Mouse (Mus musculus): ENCODE results near the gene Etv6. TPM values are rescaled to one million over a fixed set of nuclear protein-coding genes. Genes with fewer than 3 reads are reported as not detected.

Etv6 gene
- polyA plus RNA-seq, 2 experiments: 13.9 to 16.5 TPM

DNA sequence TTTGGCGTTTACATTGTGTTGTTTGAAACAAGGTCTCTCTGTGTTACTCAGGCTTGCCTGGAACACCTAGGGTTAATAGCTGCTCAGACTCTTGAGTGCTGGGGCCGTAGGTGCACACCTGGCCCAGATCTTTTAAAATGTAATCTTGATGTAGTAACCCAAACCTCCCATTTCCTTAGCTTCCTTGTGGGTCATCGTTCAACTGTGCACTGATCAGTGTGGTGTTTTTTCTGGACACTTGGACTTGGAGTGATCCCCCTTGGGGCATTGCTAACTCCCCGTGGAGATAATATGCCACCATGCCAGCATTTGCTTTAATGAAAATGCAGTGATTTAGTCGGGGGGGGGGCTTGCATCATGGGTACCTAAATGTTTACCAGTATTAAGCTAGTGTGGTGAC, 153.7 kb downstream of the Etv6 start:
- H3K27me3 ChIP-seq (ENCODE audit: control insufficient read depth, insufficient read depth, low read length): no peaks in the 10 kb centered on the region
- WGBS: 23% methylated on average over 5 of the region's 5 CpGs
- H3K4me1 ChIP-seq (ENCODE audit: control insufficient read depth, insufficient read depth, low read length): peaks cover 27% of the 10 kb centered on the region
- H3K36me3 ChIP-seq (ENCODE audit: control insufficient read depth, insufficient read depth, low read length): no peaks in the 10 kb centered on the region
- H3K27ac ChIP-seq (replicated peaks; ENCODE audit: low read depth, low read length): no peak overlapping the region
- ATAC-seq (ENCODE audit: low FRiP score, low read depth): no peak
- no peak overlapping the region for H3K9ac ChIP-seq (ENCODE audit: low read depth, low read length, severe bottlenecking)
- no peak overlapping the region for H3K4me3 ChIP-seq (replicated peaks; ENCODE audit: low read length)
- DNase-seq (ENCODE audit: low spot score): no peak
- no peak overlapping the region for H3K4me2 ChIP-seq (replicated peaks; ENCODE audit: low read depth, low read length, severe bottlenecking)
- TF ChIP-seq POLR2A (IDR thresholded peaks at IDR 0.05; ENCODE audit: borderline replicate concordance, extremely low read depth, insufficient read depth, insufficient read length): no peak
- no peaks in the 10 kb centered on the region for H3K9me3 ChIP-seq (ENCODE audit: control insufficient read depth, low read length)

DNA sequence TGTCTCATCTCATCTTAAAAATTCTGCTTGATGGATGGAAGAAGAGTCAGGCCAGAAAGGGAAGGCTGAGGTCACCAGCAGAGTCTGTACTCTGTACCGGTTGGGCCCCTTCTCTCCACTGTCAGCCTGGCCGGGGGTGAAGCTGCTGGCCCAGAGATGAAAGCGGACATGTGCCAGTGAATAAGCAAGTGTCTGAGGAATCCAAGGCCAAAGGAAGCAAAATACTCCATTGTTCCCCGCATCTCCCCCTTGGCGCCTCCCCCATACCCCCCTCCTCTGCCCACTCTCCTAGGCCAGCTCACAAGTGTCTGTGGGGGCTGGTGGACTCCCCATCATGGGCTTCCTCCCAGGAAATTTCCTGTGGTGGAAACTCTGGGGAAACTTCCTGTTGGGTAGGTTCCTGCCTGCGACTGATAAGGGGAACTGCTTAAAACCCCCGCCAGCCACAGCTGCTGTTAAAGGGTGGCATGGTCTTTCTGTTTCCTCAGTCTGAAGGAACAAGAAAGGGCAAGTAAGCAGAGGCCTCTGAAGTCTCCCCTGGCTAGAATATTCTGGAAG, 154.2 kb downstream of the Etv6 start:
- Histone ChIP-seq H3K4me1 (ENCODE audit: control insufficient read depth, insufficient read depth, low read length) (peaks cover 27% of the 10 kb centered on the region), H3K27me3 (ENCODE audit: control insufficient read depth, insufficient read depth, low read length) (no peaks in the 10 kb centered on the region), H3K9me3 (ENCODE audit: control insufficient read depth, low read length) (no peaks in the 10 kb centered on the region), H3K4me3 (replicated peaks; ENCODE audit: low read length) (no peak overlapping the region), H3K36me3 (ENCODE audit: control insufficient read depth, insufficient read depth, low read length) (no peaks in the 10 kb centered on the region), H3K4me2 (replicated peaks; ENCODE audit: low read depth, low read length, severe bottlenecking) (no peak overlapping the region), H3K9ac (ENCODE audit: low read depth, low read length, severe bottlenecking) (no peak overlapping the region), H3K27ac (replicated peaks; ENCODE audit: low read depth, low read length) (no peak overlapping the region)
- no peak for DNase-seq (ENCODE audit: low spot score)
- WGBS: 59% methylated on average over 7 of the region's 7 CpGs
- no peak for ATAC-seq (ENCODE audit: low FRiP score, low read depth)
- no peak for TF ChIP-seq POLR2A (IDR thresholded peaks at IDR 0.05; ENCODE audit: borderline replicate concordance, extremely low read depth, insufficient read depth, insufficient read length)

DNA sequence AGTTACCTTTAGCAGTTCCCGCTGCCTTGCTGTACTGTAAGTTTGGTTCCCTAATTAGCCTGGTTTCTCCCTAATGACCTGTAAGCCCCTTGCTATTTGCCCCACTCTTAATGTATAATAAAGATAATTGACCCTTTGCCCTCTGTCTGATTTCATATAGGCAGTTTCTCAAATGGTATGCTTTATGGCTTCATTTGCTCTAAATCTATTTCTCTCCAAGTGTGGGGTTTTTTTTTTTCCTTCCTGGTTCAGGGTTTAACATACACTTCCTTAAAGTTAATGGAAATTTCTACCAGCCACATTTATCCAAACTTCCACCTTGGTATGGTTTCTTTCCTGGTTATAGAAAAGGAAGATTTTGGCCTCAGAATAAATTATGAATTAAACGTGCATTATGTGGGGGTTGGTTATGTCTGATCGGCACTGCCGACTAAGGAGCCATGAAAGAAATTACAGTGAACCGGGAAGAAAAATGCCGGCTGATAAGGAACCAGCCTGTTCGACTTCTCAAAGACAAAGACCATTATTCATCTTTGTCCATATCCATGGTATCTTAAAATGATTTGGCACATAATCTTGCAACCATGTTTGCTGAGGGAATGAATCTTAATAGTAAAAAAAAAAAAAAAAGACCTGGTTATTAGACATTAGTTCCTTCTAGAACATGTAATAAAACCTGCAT, 155.2 kb downstream of the Etv6 start:
- ATAC-seq (ENCODE audit: low FRiP score, low read depth): no peak
- WGBS: 83% methylated on average over 7 of the region's 7 CpGs
- no peak for TF ChIP-seq POLR2A (IDR thresholded peaks at IDR 0.05; ENCODE audit: borderline replicate concordance, extremely low read depth, insufficient read depth, insufficient read length)

DNA sequence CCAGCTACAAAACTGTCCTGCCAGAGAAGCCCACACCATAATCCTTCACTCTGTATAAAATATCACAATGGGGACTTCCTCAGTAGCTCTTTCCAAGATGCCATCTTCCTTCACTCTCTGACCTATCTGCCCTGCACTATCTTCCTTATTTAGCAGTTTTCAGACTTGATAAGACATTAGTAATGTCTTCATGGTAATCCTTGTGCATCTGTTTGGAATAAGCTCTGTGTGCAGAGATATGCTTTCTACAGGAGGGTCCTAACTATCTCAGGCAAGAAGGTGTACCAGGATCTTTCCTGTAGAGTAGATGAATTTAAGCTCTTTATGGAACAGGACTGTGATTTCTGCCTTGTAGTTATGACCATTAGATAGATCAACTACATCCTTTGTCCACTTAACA, 157.2 kb downstream of the Etv6 start:
- no peaks in the 10 kb centered on the region for H3K27me3 ChIP-seq (ENCODE audit: control insufficient read depth, insufficient read depth, low read length)
- no peak overlapping the region for H3K4me2 ChIP-seq (replicated peaks; ENCODE audit: low read depth, low read length, severe bottlenecking)
- H3K9ac ChIP-seq (ENCODE audit: low read depth, low read length, severe bottlenecking): no peak overlapping the region
- H3K4me1 ChIP-seq (ENCODE audit: control insufficient read depth, insufficient read depth, low read length): peaks cover 16% of the 10 kb centered on the region
- ATAC-seq (ENCODE audit: low FRiP score, low read depth) (no peak), DNase-seq (ENCODE audit: low spot score) (no peak)
- no peak overlapping the region for H3K4me3 ChIP-seq (replicated peaks; ENCODE audit: low read length)
- H3K36me3 ChIP-seq (ENCODE audit: control insufficient read depth, insufficient read depth, low read length): no peaks in the 10 kb centered on the region
- no peak overlapping the region for H3K27ac ChIP-seq (replicated peaks; ENCODE audit: low read depth, low read length)
- TF ChIP-seq POLR2A (IDR thresholded peaks at IDR 0.05; ENCODE audit: borderline replicate concordance, extremely low read depth, insufficient read depth, insufficient read length): no peak
- H3K9me3 ChIP-seq (ENCODE audit: control insufficient read depth, low read length): no peaks in the 10 kb centered on the region

More for the DNA sequence above, 155.2 kb downstream of the Etv6 start:
- Histone ChIP-seq H3K27ac (replicated peaks; ENCODE audit: low read depth, low read length) (no peak overlapping the region), H3K4me2 (replicated peaks; ENCODE audit: low read depth, low read length, severe bottlenecking) (no peak overlapping the region), H3K4me1 (ENCODE audit: control insufficient read depth, insufficient read depth, low read length) (peaks cover 27% of the 10 kb centered on the region), H3K9ac (ENCODE audit: low read depth, low read length, severe bottlenecking) (no peak overlapping the region), H3K9me3 (ENCODE audit: control insufficient read depth, low read length) (no peaks in the 10 kb centered on the region), H3K36me3 (ENCODE audit: control insufficient read depth, insufficient read depth, low read length) (no peaks in the 10 kb centered on the region), H3K4me3 (replicated peaks; ENCODE audit: low read length) (no peak overlapping the region), H3K27me3 (ENCODE audit: control insufficient read depth, insufficient read depth, low read length) (no peaks in the 10 kb centered on the region)
- no peak for DNase-seq (ENCODE audit: low spot score)

DNA sequence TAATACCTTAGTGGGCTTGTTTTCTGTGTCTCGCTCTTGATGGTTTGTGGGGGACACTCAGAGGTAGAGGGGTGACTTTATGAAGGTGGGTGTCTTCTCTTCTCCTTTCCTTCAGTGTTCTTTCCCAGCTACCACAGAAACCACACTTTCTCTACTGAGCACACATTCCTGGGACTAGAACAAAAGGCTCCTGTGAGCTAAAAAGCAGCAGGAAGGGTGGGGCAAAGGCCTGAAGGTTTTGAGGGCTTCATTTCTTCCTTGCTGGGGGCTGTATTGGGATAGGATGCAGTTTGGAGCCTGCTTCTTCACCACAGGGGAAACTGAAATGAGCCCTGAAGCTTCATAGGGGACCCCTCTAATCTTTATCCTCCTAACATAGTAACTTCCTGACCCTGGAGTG, 164.4 kb downstream of the Etv6 start:
- ATAC-seq (ENCODE audit: low FRiP score, low read depth) (no peak), DNase-seq (ENCODE audit: low spot score) (no peak)
- Histone ChIP-seq H3K36me3 (ENCODE audit: control insufficient read depth, insufficient read depth, low read length) (no peaks in the 10 kb centered on the region), H3K9ac (ENCODE audit: low read depth, low read length, severe bottlenecking) (no peak overlapping the region), H3K27ac (replicated peaks; ENCODE audit: low read depth, low read length) (0 out of 2 replicates have a peak overlapping the region, but pooled peaks have one; percentile 33), H3K4me3 (replicated peaks; ENCODE audit: low read length) (no peak overlapping the region), H3K9me3 (ENCODE audit: control insufficient read depth, low read length) (no peaks in the 10 kb centered on the region), H3K4me1 (ENCODE audit: control insufficient read depth, insufficient read depth, low read length) (peaks cover 13% of the 10 kb centered on the region), H3K27me3 (ENCODE audit: control insufficient read depth, insufficient read depth, low read length) (no peaks in the 10 kb centered on the region), H3K4me2 (replicated peaks; ENCODE audit: low read depth, low read length, severe bottlenecking) (no peak overlapping the region)
- 89% methylated on average over 1 of the region's 1 CpGs for WGBS
- no peak for TF ChIP-seq POLR2A (IDR thresholded peaks at IDR 0.05; ENCODE audit: borderline replicate concordance, extremely low read depth, insufficient read depth, insufficient read length)
